Comparison of ENCODE assay signal across 24 mouse cellular contexts in the genomic region with DNA sequence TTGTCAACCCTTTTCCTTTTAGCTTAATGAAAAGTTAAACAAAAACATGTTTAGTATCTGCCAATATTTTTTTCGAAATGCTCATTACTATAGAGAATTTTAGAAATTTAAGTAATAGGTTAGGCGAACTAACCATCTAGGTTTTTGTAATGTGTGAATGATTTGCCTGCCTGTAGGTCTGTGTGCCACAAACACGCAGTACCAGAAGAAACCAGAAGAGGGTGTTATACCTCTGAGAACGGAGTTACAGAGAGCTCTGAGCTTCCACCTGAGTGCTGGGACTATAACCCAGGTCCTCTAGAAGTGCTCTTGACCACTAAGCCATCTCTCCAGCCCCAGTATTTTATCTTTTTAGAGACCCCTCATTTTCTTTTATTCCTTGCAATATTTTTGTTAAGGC. TPM values are rescaled to one million over a fixed set of nuclear protein-coding genes. Genes with fewer than 3 reads are reported as not detected.
"Had no signal": no experiment of that assay in that cellular context is flagged by ENCODE, and none has a peak within 500 bp of the region (broad histone marks: within the 10 kb centered on the region; RNA-seq: fewer than 3 reads in every experiment).

No protein-coding gene starts in this region.

- H3K4me1 ChIP-seq: limb, embryonic 10.5 days; limb, embryonic 13.5 days; liver, embryonic 12.5 days; liver, embryonic 15.5 days; midbrain, embryonic 13.5 days; stomach, embryonic 15.5 days had no signal

- H3K4me2 ChIP-seq: limb, embryonic 13.5 days; liver, embryonic 12.5 days; liver, embryonic 15.5 days; midbrain, embryonic 13.5 days; stomach, embryonic 15.5 days had no signal

- H3K27ac ChIP-seq: limb, embryonic 10.5 days; limb, embryonic 13.5 days; liver, embryonic 12.5 days; liver, embryonic 15.5 days; macrophage; midbrain, embryonic 13.5 days; stomach, embryonic 15.5 days had no signal

- H3K36me3 ChIP-seq: limb, embryonic 10.5 days; limb, embryonic 13.5 days; liver, embryonic 12.5 days; liver, embryonic 15.5 days; midbrain, embryonic 13.5 days; stomach, embryonic 15.5 days had no signal

- H3K9me3 ChIP-seq: limb, embryonic 10.5 days; liver, embryonic 15.5 days; midbrain, embryonic 13.5 days; stomach, embryonic 15.5 days had no signal

- H3K9ac ChIP-seq: limb, embryonic 13.5 days; liver, embryonic 12.5 days; liver, embryonic 15.5 days; midbrain, embryonic 13.5 days; stomach, embryonic 15.5 days had no signal

- H3K27me3 ChIP-seq: limb, embryonic 13.5 days; liver, embryonic 12.5 days; liver, embryonic 15.5 days; stomach, embryonic 15.5 days had no signal

- ATAC-seq: liver, embryonic 12.5 days; midbrain, embryonic 13.5 days had no signal

- H3K4me3 ChIP-seq: limb, embryonic 10.5 days; limb, embryonic 13.5 days; liver, embryonic 12.5 days; liver, embryonic 15.5 days; midbrain, embryonic 13.5 days; stomach, embryonic 15.5 days had no signal

- DNase-seq: kidney, adult 2 months; kidney, postnatal 10 days; kidney, postnatal 36 days; liver; lung, adult 18-20 months; right cerebral cortex, postnatal 25 days; spleen, adult 18-20 months; thymus, postnatal 25 days had no signal

RNA-seq across cellular contexts. Expression of gene Evx2, which starts 23.9 kb away (rescaled TPM):
- total RNA-seq: layer of hippocampus, postnatal 25 days; left cerebral cortex, adult 18-20 months; left cerebral cortex, postnatal 25 days; megakaryocyte, adult 5-6 weeks had no signal
- polyA plus RNA-seq: kidney, adult 2 months; kidney, embryonic 14.5 days; liver, embryonic 12.5 days; liver, embryonic 15.5 days; lung, embryonic 16.5 days; macrophage; stomach, embryonic 15.5 days; thymus, postnatal 0 days had no signal

RNA-seq across cellular contexts. Expression of gene Hoxd13, which starts 32.7 kb away (rescaled TPM):
- total RNA-seq: layer of hippocampus, postnatal 25 days; left cerebral cortex, adult 18-20 months; left cerebral cortex, postnatal 25 days; megakaryocyte, adult 5-6 weeks; midbrain, postnatal 0 days had no signal
- polyA plus RNA-seq: kidney, adult 2 months; liver, embryonic 12.5 days; liver, embryonic 15.5 days; lung, embryonic 16.5 days; macrophage; midbrain, embryonic 13.5 days; midbrain, postnatal 0 days; neural tube, embryonic 14.5 days; stomach, embryonic 15.5 days; thymus, postnatal 0 days had no signal

RNA-seq across cellular contexts. Expression of gene Hoxd12, which starts 39.4 kb away (rescaled TPM):
- total RNA-seq: layer of hippocampus, postnatal 25 days; left cerebral cortex, adult 18-20 months; left cerebral cortex, postnatal 25 days; megakaryocyte, adult 5-6 weeks; midbrain, postnatal 0 days had no signal
- polyA plus RNA-seq: kidney, adult 2 months; liver, embryonic 12.5 days; liver, embryonic 15.5 days; lung, embryonic 16.5 days; macrophage; midbrain, embryonic 13.5 days; midbrain, postnatal 0 days; neural tube, embryonic 14.5 days; thymus, postnatal 0 days had no signal

RNA-seq across cellular contexts. Expression of gene Hoxd11, which starts 43.9 kb away (rescaled TPM):
- total RNA-seq: layer of hippocampus, postnatal 25 days; left cerebral cortex, adult 18-20 months; left cerebral cortex, postnatal 25 days; megakaryocyte, adult 5-6 weeks; midbrain, postnatal 0 days had no signal
- polyA plus RNA-seq: liver, embryonic 12.5 days; liver, embryonic 15.5 days; lung, embryonic 16.5 days; macrophage; midbrain, embryonic 13.5 days; midbrain, postnatal 0 days; thymus, postnatal 0 days had no signal
